Mouse (Mus musculus): ENCODE data around the gene Sdc4. TPM values are rescaled to one million over a fixed set of nuclear protein-coding genes. Genes with fewer than 3 reads are reported as not detected.

Sdc4 gene
- total RNA-seq, 2 experiments from 2014 or later, result 19.7 to 22.4 TPM

GRCm38 (mm10) chr2:164452000-164452676 lies 8.5 kb upstream of the Sdc4 start:
- intact Hi-C loops (cut with DNase I), result no loop called here
- DNase-seq (ENCODE audit: low spot score), result peak; percentile 23

- intact Hi-C loops (cut with DNase I), result no loop called here
- DNase-seq (ENCODE audit: low spot score), result no peak
These were observed 5.8 kb upstream of the Sdc4 start for GRCm38 (mm10) chr2:164449341-164450042.

- intact Hi-C loops (cut with DNase I), result no loop called here
- DNase-seq (ENCODE audit: low spot score), result no peak
These were observed 5.2 kb upstream of the Sdc4 start for GRCm38 (mm10) chr2:164448921-164449320.

- intact Hi-C loops (cut with DNase I), result no loop called here
- no peak for DNase-seq (ENCODE audit: low spot score)
These were observed 4.5 kb upstream of the Sdc4 start for GRCm38 (mm10) chr2:164448140-164448539.

- intact Hi-C loops (cut with DNase I), result no loop called here
- DNase-seq (ENCODE audit: low spot score), result no peak
These were observed 2.4 kb upstream of the Sdc4 start for GRCm38 (mm10) chr2:164446086-164446469.

- no peak for DNase-seq (ENCODE audit: low spot score)
- intact Hi-C loops (cut with DNase I), result no loop called here
These were observed 1.9 kb upstream of the Sdc4 start for GRCm38 (mm10) chr2:164445399-164446085.

- intact Hi-C loops (cut with DNase I), result no loop called here
- no peak for DNase-seq (ENCODE audit: low spot score)
These were observed 1.0 kb upstream of the Sdc4 start for GRCm38 (mm10) chr2:164444701-164445100.

- DNase-seq (ENCODE audit: low spot score), result peak; percentile 77
- intact Hi-C loops (cut with DNase I), result no loop called here
These were observed 643 bp downstream of the Sdc4 start for GRCm38 (mm10) chr2:164443051-164443437.

GRCm38 (mm10) chr2:164442315-164443050 lies 1.2 kb downstream of the Sdc4 start:
- DNase-seq (ENCODE audit: low spot score), result peak; percentile 34
- intact Hi-C loops (cut with DNase I), result no loop called here

GRCm38 (mm10) chr2:164441731-164442130 lies 2.0 kb downstream of the Sdc4 start:
- DNase-seq (ENCODE audit: low spot score), result no peak

GRCm38 (mm10) chr2:164441155-164441554 lies 2.5 kb downstream of the Sdc4 start:
- intact Hi-C loops (cut with DNase I), result no loop called here
- DNase-seq (ENCODE audit: low spot score), result no peak

More at GRCm38 (mm10) chr2:164441731-164442130, 2.0 kb downstream of the Sdc4 start:
- intact Hi-C loops (cut with DNase I), result no loop called here

- intact Hi-C loops (cut with DNase I), result no loop called here
- no peak for DNase-seq (ENCODE audit: low spot score)
These were observed 3.4 kb downstream of the Sdc4 start for GRCm38 (mm10) chr2:164440314-164440713.

- peak; percentile 23 for DNase-seq (ENCODE audit: low spot score)
- intact Hi-C loops (cut with DNase I), result no loop called here
These were observed 4.7 kb downstream of the Sdc4 start for GRCm38 (mm10) chr2:164439001-164439421.

GRCm38 (mm10) chr2:164438257-164438656 lies 5.4 kb downstream of the Sdc4 start:
- no peak for DNase-seq (ENCODE audit: low spot score)
- intact Hi-C loops (cut with DNase I), result no loop called here

GRCm38 (mm10) chr2:164437710-164438109 lies 6.0 kb downstream of the Sdc4 start:
- intact Hi-C loops (cut with DNase I), result no loop called here
- DNase-seq (ENCODE audit: low spot score), result no peak

GRCm38 (mm10) chr2:164436961-164437360 lies 6.7 kb downstream of the Sdc4 start:
- intact Hi-C loops (cut with DNase I), result no loop called here
- DNase-seq (ENCODE audit: low spot score), result no peak

- no peak for DNase-seq (ENCODE audit: low spot score)
- intact Hi-C loops (cut with DNase I), result no loop called here
These were observed 7.3 kb downstream of the Sdc4 start for GRCm38 (mm10) chr2:164436215-164436913.

GRCm38 (mm10) chr2:164435216-164436090 lies 8.2 kb downstream of the Sdc4 start:
- intact Hi-C loops (cut with DNase I), result no loop called here
- no peak for DNase-seq (ENCODE audit: low spot score)

GRCm38 (mm10) chr2:164434681-164435080 lies 9.0 kb downstream of the Sdc4 start:
- DNase-seq (ENCODE audit: low spot score), result no peak
- intact Hi-C loops (cut with DNase I), result no loop called here
